Mouse (Mus musculus) frontal cortex, postnatal 10 days (tissue): ENCODE data around the gene Cadm2.

ENCODE experiments used
- DNase-seq, 2 experiments: peaks; one replicate each; pipeline ENCODE4 v3.0.0; 2022; ENCODE audit warnings: low spot score in 2 of 2, mixed read lengths in 1 of 2

Cadm2 gene

GRCm38 (mm10) chr16:66761546-66762473 is 858.9 kb downstream of the Cadm2 start:
- DNase-seq, result no peak

DNA sequence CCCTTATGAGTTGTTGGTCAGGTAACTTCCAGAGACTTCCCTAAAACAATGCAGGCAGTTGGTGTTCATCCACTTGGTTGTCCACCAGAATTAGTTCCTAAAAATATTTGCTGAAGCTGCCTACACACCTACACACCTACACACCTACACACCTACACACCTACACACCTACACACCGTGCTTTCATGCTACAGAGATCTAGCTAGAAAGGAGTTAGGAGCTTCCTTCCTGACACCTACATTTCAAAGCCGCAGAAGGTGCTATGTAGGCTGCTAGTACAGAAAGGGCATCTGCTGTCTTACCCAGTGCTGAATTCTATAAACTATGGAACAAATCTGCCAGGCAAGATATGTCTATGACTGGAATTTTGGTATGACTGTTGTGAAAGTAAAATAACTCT is 872.2 kb downstream of the Cadm2 start:
- DNase-seq, result no peak

DNA sequence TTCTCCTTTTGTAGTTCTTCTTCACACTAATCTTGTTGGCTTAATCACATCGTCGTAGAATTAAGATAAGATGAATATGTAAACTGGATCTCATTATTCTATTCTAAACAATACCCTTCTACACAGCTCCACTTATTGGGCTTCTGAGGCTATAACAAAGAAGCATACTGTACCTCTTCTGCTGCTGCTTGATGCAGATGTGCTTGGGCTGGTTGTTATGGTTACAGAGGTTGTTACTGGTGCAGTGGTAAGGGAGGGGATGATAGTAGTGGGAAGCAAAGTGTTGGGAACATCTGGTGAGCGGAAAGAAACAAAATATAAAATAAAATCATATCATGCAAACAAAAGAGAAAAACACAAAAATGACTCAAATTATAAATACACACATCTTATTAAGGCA is 889.5 kb downstream of the Cadm2 start:
- DNase-seq, result no peak

DNA sequence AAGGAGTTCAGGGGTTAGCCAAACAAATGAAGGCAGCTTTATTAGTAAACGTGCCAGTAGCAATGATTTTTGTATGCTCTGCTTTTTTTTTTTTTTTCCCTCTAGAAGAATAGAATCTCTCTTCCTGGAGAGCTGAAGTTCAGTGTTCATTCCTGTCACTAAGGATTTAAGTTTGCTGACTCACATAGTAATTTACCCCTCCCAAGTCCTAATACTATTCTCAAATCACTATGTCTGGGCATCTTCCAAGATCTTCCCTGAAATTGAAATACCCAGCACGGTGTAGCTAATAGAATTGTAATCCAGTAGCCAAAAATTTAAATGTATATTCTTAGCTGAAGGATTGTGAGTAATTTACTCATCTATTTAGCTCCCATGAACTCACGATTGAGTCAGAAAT is 914.2 kb downstream of the Cadm2 start:
- no peak for DNase-seq

GRCm38 (mm10) chr16:66694783-66695182 is 925.9 kb downstream of the Cadm2 start:
- no peak for DNase-seq

GRCm38 (mm10) chr16:66677241-66677640 is 943.5 kb downstream of the Cadm2 start:
- DNase-seq, result no peak

DNA sequence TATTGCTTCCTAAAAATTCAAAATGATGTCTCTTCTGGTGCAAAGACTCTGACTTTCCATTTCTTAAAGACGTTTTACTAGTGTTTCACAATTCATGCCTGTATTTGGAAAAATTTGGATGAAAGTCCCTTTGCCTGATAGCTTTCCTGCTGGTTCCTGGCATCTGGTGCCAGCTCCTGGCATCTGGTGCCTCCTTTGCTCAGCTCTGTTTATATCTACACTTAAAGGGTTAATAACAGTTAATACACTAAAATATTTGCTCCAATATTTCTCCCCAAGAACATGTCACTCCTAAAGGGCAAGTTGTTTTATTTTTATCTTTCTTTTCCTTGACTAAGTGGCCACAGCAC is 969.7 kb downstream of the Cadm2 start:
- no peak for DNase-seq

- peak in 1 of 2 experiments; percentile 23 for DNase-seq
Measured at GRCm38 (mm10) chr16:66650348-66651012, 970.2 kb downstream of the Cadm2 start.

- no peak for DNase-seq
Measured at GRCm38 (mm10) chr16:66647798-66648197, 972.9 kb downstream of the Cadm2 start.

DNA sequence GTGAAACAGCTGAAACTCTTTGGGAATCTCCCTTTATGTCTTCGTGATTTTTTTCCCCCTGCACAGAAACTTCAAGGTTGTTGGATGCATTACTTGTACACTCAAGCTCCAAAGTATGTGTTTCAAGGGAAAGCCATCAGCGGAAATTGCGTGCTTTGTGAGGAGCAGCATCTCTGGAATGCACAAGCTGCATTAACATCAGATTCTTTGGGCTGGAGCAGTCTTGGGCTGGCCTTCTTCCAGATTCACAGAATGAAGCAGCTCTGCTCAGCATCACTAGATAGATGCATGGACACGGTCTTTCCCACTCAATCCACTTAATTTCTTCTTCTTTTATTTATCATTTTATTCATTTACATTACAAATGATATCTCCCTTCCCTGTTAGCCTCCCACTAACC is 977.1 kb downstream of the Cadm2 start:
- DNase-seq, result no peak

DNA sequence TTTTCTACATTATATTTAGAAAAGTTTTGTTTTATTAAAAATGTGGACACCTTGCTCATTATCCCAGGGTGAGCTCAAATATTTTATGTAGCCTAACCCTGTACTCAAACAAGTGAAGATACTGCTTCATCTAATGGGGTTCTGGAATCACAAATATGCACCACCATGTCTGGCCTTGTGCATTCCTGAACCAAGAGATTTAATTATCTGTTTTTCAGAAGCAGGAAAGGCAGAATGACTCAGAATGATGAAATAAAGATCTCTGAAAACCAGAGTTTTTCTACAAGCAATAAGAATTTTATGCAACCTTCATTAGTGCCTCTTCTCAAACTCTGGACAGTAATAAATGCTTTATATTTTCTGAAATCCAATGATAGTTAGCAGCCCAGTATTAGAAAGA is 993.2 kb downstream of the Cadm2 start:
- no peak for DNase-seq

- no peak for DNase-seq
Measured at GRCm38 (mm10) chr16:66622423-66622822, 998.3 kb downstream of the Cadm2 start.

DNA sequence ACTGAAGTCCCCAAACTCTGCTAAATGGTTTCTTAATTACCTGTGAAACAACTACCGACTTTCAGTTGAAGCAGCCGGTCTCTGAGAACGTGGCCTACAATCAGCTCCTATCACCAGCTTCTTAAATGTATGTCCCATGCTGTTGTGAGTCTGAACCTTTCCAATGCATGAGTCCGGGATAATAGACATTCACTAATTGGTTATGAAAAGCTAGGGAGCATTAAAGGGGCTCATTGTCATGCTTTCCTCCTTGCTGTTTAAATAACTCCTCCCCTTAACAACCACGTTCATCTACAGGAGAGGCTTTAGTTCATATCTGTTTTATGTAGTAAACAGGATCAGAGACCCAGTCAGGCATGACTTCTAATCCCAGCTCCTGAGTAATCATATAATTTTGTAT is 1008.1 kb downstream of the Cadm2 start:
- DNase-seq, result no peak
